Mouse (Mus musculus): ENCODE data around the gene Igfbp6.

GRCm38 (mm10) chr15:102142914-102143912 is 949 bp upstream of the Igfbp6 start:
- no peak for TF ChIP-seq EP300 (IDR thresholded peaks at IDR 0.05; ENCODE audit: low read length)
- TF ChIP-seq MAFK (IDR thresholded peaks at IDR 0.05; ENCODE audit: insufficient replicate concordance, low read length) = no peak
- no peak for TF ChIP-seq POLR2A (IDR thresholded peaks at IDR 0.05; ENCODE audit: low read depth, low read length)
- TF ChIP-seq GABPA (IDR thresholded peaks at IDR 0.05; ENCODE audit: insufficient replicate concordance, low read depth, low read length) = no peak
- no peak for TF ChIP-seq MAX (IDR thresholded peaks at IDR 0.05; ENCODE audit: low read length)
- TF ChIP-seq CTCF (conservative IDR thresholded peaks at IDR 0.05 in 1 of 2, IDR thresholded peaks at IDR 0.05 in 1 of 2; ENCODE audit: low read depth in 2 of 2, low read length in 2 of 2) = no peak
- no peak for TF ChIP-seq HCFC1 (IDR thresholded peaks at IDR 0.05; ENCODE audit: low read depth, low read length)
- no peak for TF ChIP-seq E2F4 (IDR thresholded peaks at IDR 0.05; ENCODE audit: insufficient replicate concordance, low read depth, low read length)
- TF ChIP-seq MXI1 (IDR thresholded peaks at IDR 0.05; ENCODE audit: low read depth, low read length) = no peak
- no peak for TF ChIP-seq RCOR1 (conservative IDR thresholded peaks at IDR 0.05; ENCODE audit: low read depth, low read length)
- no peak for TF ChIP-seq ZKSCAN1 (IDR thresholded peaks at IDR 0.05; ENCODE audit: borderline replicate concordance, low read depth, low read length)
- no peak for TF ChIP-seq USF1 (IDR thresholded peaks at IDR 0.05; ENCODE audit: low read depth, low read length)
- no peak for TF ChIP-seq ETS1 (conservative IDR thresholded peaks at IDR 0.05; ENCODE audit: low read depth, low read length)
